Mouse (Mus musculus) stomach, postnatal 0 days (tissue): Measurements from ENCODE around the gene Nelfcd. TPM values are rescaled to one million over a fixed set of nuclear protein-coding genes. Genes with fewer than 3 reads are reported as not detected.

Experiments
- ATAC-seq: fragments of 200-750 bp; cut with Nextera tagmentation; 2 replicates; pipeline ENCODE4 v1.8.0; 2017; ENCODE audit not compliant: low FRiP score, low TSS enrichment
- DNase-seq: peaks from one replicate; pipeline ENCODE4 v3.0.0-alpha.2; 2016; ENCODE audit warnings: low spot score
- H3K27ac ChIP-seq: fragments of 300-500 bp; sonication (generic); replicated peaks from 2 replicates; pipeline ENCODE4 v1.5.1; 2014; ENCODE audit warnings: mild to moderate bottlenecking, control low read depth
- H3K27me3 ChIP-seq: fragments of 300-500 bp; sonication (generic); 2 replicates; pipeline ENCODE4 v1.6.1; 2014; ENCODE audit warnings: low read length; ENCODE audit not compliant: control insufficient read depth, insufficient read depth
- H3K36me3 ChIP-seq: fragments of 300-500 bp; sonication (generic); 2 replicates; pipeline ENCODE4 v1.6.1; 2014; ENCODE audit warnings: low read length, mixed read lengths; ENCODE audit not compliant: control insufficient read depth, insufficient read depth
- H3K4me1 ChIP-seq: fragments of 300-500 bp; sonication (generic); replicated peaks from 2 replicates; pipeline ENCODE4 v1.6.1; 2014; ENCODE audit warnings: antibody characterized with exemption; ENCODE audit not compliant: control insufficient read depth, insufficient read depth
- H3K4me2 ChIP-seq: fragments of 300-500 bp; sonication (generic); replicated peaks from 2 replicates; pipeline ENCODE4 v1.6.1; 2014; ENCODE audit warnings: low read depth, mild to moderate bottlenecking, control low read depth, moderate library complexity
- H3K4me3 ChIP-seq: fragments of 300-500 bp; sonication (generic); 2 replicates; pipeline ENCODE4 v1.5.1; 2014; ENCODE audit warnings: low read depth, low read length, control low read depth
- H3K9ac ChIP-seq: fragments of 300-500 bp; sonication (generic); 2 replicates; pipeline ENCODE4 v1.6.1; 2014; ENCODE audit warnings: mild to moderate bottlenecking, low read length, control low read depth, mixed read lengths
- H3K9me3 ChIP-seq: fragments of 300-500 bp; sonication (generic); 2 replicates; pipeline ENCODE4 v1.6.1; 2016; ENCODE audit warnings: low read length; ENCODE audit not compliant: control insufficient read depth
- CTCF ChIP-seq: IDR thresholded peaks from 2 replicates; pipeline ENCODE4 v1.5.1; 2016; ENCODE audit warnings: antibody characterized with exemption, low read depth, mild to moderate bottlenecking, moderate library complexity
- EP300 ChIP-seq: optimal IDR thresholded peaks from 2 replicates; pipeline ENCODE3; 2016; ENCODE audit warnings: antibody characterized with exemption
- WGBS: fragments of 180-500 bp; shearing (Covaris S2); extraction: QIAGEN DNeasy Blood & Tissue Kit; methylation state at CpG from one replicate; pipeline ENCODE4 v1.1.7; 2014; 5-methylcytosine and 5-hydroxymethylcytosine counted together
- polyA plus RNA-seq: library from polyadenylated mRNA; unstranded; fragments of >200 nt; fragmentation: Nextera tagmentation; extraction: Ambion mirVana; gene quantifications from 2 replicates; pipeline ENCODE4 v1.2.1, GENCODE M21; 2015

Nelfcd gene
- polyA plus RNA-seq, 1 experiment from 2014 or later: 40.2 TPM

DNA sequence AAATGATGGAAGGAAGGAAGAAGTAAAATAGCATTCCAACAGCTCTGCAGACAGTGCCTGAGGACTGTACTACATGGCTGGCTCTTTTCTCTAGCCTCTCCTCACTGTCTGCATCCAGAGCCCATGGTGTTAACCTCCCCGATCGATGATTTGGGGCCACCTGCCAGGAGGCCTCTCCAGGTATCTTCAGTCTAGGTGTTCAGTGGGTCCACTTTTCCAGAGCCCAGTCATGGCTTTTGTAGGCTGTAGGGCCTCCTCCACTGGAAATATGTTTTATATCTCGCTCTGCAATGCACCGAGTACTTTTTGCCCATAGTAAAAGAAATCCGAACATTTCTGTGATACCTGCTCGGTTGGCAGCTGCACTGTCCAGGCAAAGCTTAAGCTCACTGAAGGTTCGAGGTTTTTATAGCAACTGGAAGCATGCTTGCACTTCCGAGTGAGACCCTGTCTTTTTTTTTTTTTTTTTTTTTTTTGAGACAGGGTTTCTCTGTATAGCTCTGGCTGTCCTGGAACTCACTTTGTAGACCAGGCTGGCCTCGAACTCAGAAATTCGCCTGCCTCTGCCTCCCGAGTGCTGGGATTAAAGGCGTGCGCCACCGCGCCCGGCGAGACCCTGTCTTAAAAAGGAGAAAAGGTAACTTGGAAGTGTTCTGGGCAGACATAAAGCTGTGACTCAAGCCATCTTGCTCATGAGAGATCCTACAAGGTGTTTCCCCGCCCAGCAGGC lies 438 bp upstream of the Nelfcd start:
- DNase-seq: no peak
- H3K27me3 ChIP-seq: no peaks in the 10 kb centered on the region
- H3K9me3 ChIP-seq: no peaks in the 10 kb centered on the region

DNA sequence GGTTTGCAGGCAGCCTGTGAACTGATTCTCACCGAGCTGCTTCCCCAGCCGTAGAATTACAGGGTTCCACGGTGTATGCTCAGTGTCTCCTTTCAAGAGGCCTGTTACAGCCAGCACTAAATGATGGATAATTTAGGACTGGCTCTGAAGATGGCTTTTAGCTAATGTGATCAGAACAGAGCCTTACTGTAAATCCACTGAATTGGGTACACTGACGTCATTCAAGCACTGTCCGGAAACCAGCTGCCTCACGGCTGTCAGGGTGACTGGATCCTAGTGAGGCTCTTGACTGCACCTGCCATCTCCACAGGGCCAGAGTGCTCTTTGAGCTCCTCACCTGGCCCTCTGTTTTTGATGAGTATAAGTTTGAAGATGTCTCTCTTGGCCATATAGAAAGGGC lies 5.5 kb downstream of the Nelfcd start:
- no peak overlapping the region for H3K4me3 ChIP-seq
- H3K36me3 ChIP-seq: peaks cover 18% of the 10 kb centered on the region; the same call in 1 of the 2 replicates
- H3K9ac ChIP-seq: no peak overlapping the region
- ATAC-seq: no peak
- H3K27ac ChIP-seq: no peak overlapping the region
- no peak for DNase-seq
- no peaks in the 10 kb centered on the region for H3K4me1 ChIP-seq
- 86% methylated on average over 6 of the region's 6 CpGs for WGBS
- no peak for TF ChIP-seq CTCF
- no peak for TF ChIP-seq EP300
- no peaks in the 10 kb centered on the region for H3K27me3 ChIP-seq
- H3K9me3 ChIP-seq: no peaks in the 10 kb centered on the region
- no peak overlapping the region for H3K4me2 ChIP-seq

More for the DNA sequence above, 438 bp upstream of the Nelfcd start:
- TF ChIP-seq EP300: no peak
- no peak for TF ChIP-seq CTCF
- no peak overlapping the region for H3K27ac ChIP-seq
- H3K36me3 ChIP-seq: no peaks in the 10 kb centered on the region
- WGBS: 46% methylated on average over 18 of the region's 18 CpGs
- H3K4me1 ChIP-seq: no peaks in the 10 kb centered on the region
- ATAC-seq: no peak
- H3K9ac ChIP-seq: peak overlapping the region; percentile 89; the same call in 1 of the 2 replicates
- H3K4me2 ChIP-seq: peak overlapping the region; percentile 98; the same call in 1 of the 2 replicates
- peak overlapping the region; percentile 83 for H3K4me3 ChIP-seq

DNA sequence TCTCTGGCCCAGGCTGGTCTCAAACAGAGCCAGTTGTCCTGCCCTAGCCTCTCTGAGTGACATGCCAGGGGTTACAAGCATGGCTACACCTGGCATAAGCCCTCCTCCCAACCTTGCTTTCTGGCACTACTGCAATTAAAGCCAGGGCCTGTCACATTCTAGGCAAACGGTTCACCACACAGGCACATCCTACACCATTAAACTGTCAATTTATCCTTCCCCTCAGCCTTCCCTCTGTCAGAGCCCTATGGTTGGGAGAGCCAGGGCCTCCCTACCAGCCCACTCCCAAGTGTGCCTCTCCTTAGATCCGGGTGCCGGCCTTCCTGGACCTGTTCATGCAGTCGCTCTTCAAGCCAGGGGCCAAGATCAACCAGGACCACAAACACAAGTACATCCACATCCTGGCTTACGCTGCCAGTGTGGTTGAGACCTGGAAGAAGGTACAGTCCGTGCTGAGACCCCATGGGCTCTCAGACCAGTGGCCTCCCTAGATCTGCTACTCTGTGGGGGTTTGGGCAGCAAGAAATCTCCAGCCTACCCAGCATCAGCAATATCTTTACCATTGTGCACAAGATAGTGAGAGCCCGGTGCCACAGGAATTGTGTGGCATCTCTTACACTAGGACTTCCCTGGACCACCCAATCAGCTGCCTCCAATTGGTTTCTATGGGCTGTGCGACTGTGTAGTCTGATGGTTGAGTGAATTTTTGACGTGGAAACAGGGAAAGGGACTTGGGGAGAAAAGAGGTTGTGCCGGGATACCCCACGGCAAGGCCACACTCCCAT lies 8.9 kb downstream of the Nelfcd start:
- 93% methylated on average over 11 of the region's 11 CpGs for WGBS
- Histone ChIP-seq H3K27ac (no peak overlapping the region), H3K27me3 (no peaks in the 10 kb centered on the region), H3K4me2 (no peak overlapping the region), H3K36me3 (peaks cover 35% of the 10 kb centered on the region), H3K9me3 (no peaks in the 10 kb centered on the region), H3K4me3 (no peak overlapping the region), H3K9ac (no peak overlapping the region), H3K4me1 (no peaks in the 10 kb centered on the region)
- no peak for DNase-seq
- ATAC-seq: no peak
- TF ChIP-seq EP300 (no peak), CTCF (no peak)

DNA sequence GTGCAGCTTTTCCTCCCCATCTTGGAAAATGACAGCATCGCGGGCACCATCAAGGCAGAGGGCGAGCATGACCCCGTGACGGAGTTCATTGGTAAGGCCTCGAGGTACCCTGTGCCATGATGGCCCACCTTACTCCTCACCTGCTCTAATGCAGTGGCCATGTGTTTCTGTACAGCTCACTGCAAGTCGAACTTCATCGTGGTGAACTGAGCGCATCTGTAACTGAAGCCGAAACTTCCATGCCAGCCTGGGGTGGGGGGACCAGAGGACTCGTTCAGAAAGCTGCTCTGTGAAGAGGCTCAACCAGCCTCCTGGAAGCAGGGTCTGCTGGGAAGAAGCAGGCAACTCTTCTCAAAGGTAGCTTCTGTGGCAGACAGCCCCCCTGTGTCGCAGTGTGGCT lies 11.3 kb downstream of the Nelfcd start:
- no peak overlapping the region for H3K27ac ChIP-seq
- no peak for TF ChIP-seq EP300
- TF ChIP-seq CTCF: no peak
- H3K9ac ChIP-seq: no peak overlapping the region
- no peaks in the 10 kb centered on the region for H3K27me3 ChIP-seq
- WGBS: 91% methylated on average over 12 of the region's 12 CpGs
- peaks cover 33% of the 10 kb centered on the region for H3K36me3 ChIP-seq
- no peak overlapping the region for H3K4me3 ChIP-seq
- no peak for ATAC-seq
- H3K9me3 ChIP-seq: no peaks in the 10 kb centered on the region
- no peak for DNase-seq
- H3K4me2 ChIP-seq: no peak overlapping the region
- no peaks in the 10 kb centered on the region for H3K4me1 ChIP-seq

DNA sequence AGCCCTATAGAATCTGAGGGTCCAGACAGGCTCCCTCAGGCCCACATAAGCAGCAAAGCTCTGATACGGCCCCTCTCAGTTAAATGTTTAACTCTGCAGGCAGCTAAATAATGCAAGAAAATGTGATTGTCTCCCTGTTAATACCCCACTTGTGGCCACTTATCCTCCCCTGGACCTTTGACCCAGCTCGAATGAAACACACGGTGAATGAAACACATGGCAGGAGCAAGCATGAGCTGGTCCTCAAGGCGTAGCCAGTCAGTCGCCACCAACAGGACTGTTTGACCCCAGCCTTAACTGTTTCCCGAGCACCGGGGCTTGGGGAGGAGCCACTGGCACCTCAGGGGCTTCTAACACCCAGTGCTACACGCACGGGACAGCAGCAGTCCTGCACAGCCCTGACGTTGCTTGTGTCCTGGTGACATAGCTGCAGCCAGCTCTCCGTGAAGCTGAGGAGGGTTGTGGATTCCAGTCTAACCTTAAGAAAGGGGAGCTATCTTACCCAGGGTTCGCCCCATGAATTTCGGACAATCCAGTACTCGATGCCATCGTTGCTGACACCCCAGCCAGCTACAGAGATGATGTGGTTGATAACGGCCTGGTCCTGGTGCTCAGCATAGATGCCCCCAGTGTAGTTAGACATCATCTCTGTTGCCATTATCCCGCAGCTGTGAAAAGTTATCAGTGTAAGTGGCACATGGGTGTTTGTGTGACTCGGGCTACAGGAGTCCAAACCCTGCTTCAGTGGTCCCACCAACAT lies 12.7 kb downstream of the Nelfcd start:
- DNase-seq (no peak), ATAC-seq (no peak)
- peaks cover 28% of the 10 kb centered on the region for H3K36me3 ChIP-seq
- H3K27me3 ChIP-seq: no peaks in the 10 kb centered on the region
- H3K4me1 ChIP-seq: no peaks in the 10 kb centered on the region
- no peak overlapping the region for H3K4me3 ChIP-seq
- WGBS: 83% methylated on average over 18 of the region's 18 CpGs
- H3K4me2 ChIP-seq: no peak overlapping the region
- no peak overlapping the region for H3K27ac ChIP-seq
- TF ChIP-seq EP300 (no peak), CTCF (no peak)
- H3K9me3 ChIP-seq: no peaks in the 10 kb centered on the region
- no peak overlapping the region for H3K9ac ChIP-seq
